ENCODE assay signal across 10 mouse cellular contexts in genomic region chr13:54738213-54738601, GRCm38 (mm10). TPM values are rescaled to one million over a fixed set of nuclear protein-coding genes. Genes with fewer than 3 reads are reported as not detected.
DNase-seq lines count a peak whose midpoint lies in the region; ATAC-seq lines count a peak whose summit lies in the region.
"Had no signal": no experiment of that assay in that cellular context is flagged by ENCODE, and none has a peak within 500 bp of the region (broad histone marks: within the 10 kb centered on the region; RNA-seq: fewer than 3 reads in every experiment).

No protein-coding gene starts in this region.

- peak overlapping the region; percentile 28 for H3K4me3 ChIP-seq in hindbrain, embryonic 13.5 days
- H3K4me3 ChIP-seq in neural tube, embryonic 11.5 days (ENCODE audit: low read depth, low read length), result peak overlapping the region; percentile 25

- peak overlapping the region; percentile 60 for H3K9ac ChIP-seq in hindbrain, embryonic 13.5 days
- no peak overlapping the region; the same call in 1 of the 2 replicates for H3K9ac ChIP-seq in neural tube, embryonic 11.5 days (ENCODE audit: low read length)

- no peak for ATAC-seq in hindbrain, embryonic 13.5 days (ENCODE audit: low FRiP score)
- ATAC-seq in neural tube, embryonic 11.5 days (ENCODE audit: insufficient read depth, low FRiP score, low TSS enrichment), result no peak
- no peak for ATAC-seq in monocyte, adult 5-6 weeks (replicated peaks; ENCODE audit: insufficient number of reproducible peaks, low FRiP score, low TSS enrichment, poor library complexity, severe bottlenecking)

- peak overlapping the region; percentile 45 for H3K4me2 ChIP-seq in hindbrain, embryonic 13.5 days
- H3K4me2 ChIP-seq in neural tube, embryonic 11.5 days (ENCODE audit: low read depth), result peak overlapping the region; percentile 44

- no peak overlapping the region for H3K27ac ChIP-seq in hindbrain, embryonic 13.5 days
- H3K27ac ChIP-seq in neural tube, embryonic 11.5 days (ENCODE audit: low read depth, low read length), result no peak overlapping the region

- no peaks in the 10 kb centered on the region for H3K9me3 ChIP-seq in hindbrain, embryonic 13.5 days
- H3K9me3 ChIP-seq in neural tube, embryonic 11.5 days (ENCODE audit: control insufficient read depth, low read length), result no peaks in the 10 kb centered on the region

- H3K36me3 ChIP-seq in hindbrain, embryonic 13.5 days, result peaks cover 83% of the 10 kb centered on the region
- H3K36me3 ChIP-seq in neural tube, embryonic 11.5 days (ENCODE audit: control insufficient read depth, insufficient read depth, low read length), result no peaks in the 10 kb centered on the region

- H3K27me3 ChIP-seq in hindbrain, embryonic 13.5 days, result peaks cover 53% of the 10 kb centered on the region
- peaks cover 38% of the 10 kb centered on the region for H3K27me3 ChIP-seq in neural tube, embryonic 11.5 days (ENCODE audit: control insufficient read depth, insufficient read depth, low read length)

- DNase-seq in kidney, postnatal 10 days, result peak; percentile 12
- DNase-seq in kidney, adult 18-20 months, result no peak
- DNase-seq in cerebellum, adult 8-10 months, result peak; percentile 57
- DNase-seq in neural tube, embryonic 11.5 days (ENCODE audit: low spot score), result no peak
- no peak for DNase-seq in c-Kit-positive CD71-positive TER-119-positive erythroid progenitor cells, embryonic 14.5 days (ENCODE audit: low spot score)
- DNase-seq in thymus, postnatal 10 days (ENCODE audit: low spot score in 2 of 2), result no peak

- WGBS in hindbrain, embryonic 13.5 days, result 7% methylated on average over 34 of the region's 34 CpGs
- WGBS in neural tube, embryonic 11.5 days, result 4% methylated on average over 33 of the region's 34 CpGs

- peaks cover 33% of the 10 kb centered on the region for H3K4me1 ChIP-seq in hindbrain, embryonic 13.5 days (replicated peaks)
- 0 out of 2 replicates have a peak, but pooled peaks cover 2% of the 10 kb centered on the region for H3K4me1 ChIP-seq in neural tube, embryonic 11.5 days (ENCODE audit: control insufficient read depth, insufficient read depth, low read length)

RNA-seq across cellular contexts. Expression of gene Gprin1, which starts 11.5 kb away (rescaled TPM):
- polyA plus RNA-seq in hindbrain, embryonic 13.5 days (2015; fragmentation: Nextera tagmentation; extraction: Ambion mirVana), result 6.5 and 6.9 TPM in 2 replicates
- polyA plus RNA-seq in neural tube, embryonic 11.5 days (2014; fragmentation: Nextera tagmentation; extraction: Ambion mirVana), result 13.3 and 14.5 TPM in 2 replicates
- total RNA-seq in monocyte, adult 5-6 weeks (2017), result not detected in 3 replicates

RNA-seq across cellular contexts. Expression of gene Sncb, which starts 28.2 kb away (rescaled TPM):
- 18.7 and 20.8 TPM in 2 replicates for polyA plus RNA-seq in hindbrain, embryonic 13.5 days (2015; fragmentation: Nextera tagmentation; extraction: Ambion mirVana)
- polyA plus RNA-seq in neural tube, embryonic 11.5 days (2014; fragmentation: Nextera tagmentation; extraction: Ambion mirVana), result 2.7 and 3.7 TPM in 2 replicates
- total RNA-seq in monocyte, adult 5-6 weeks (2017), result not detected in 3 replicates
- total RNA-seq: heart, postnatal 10 days had no signal

RNA-seq across cellular contexts. Expression of gene Cdhr2, which starts 36.9 kb away (rescaled TPM):
- polyA plus RNA-seq in hindbrain, embryonic 13.5 days (2015; fragmentation: Nextera tagmentation; extraction: Ambion mirVana), result 0.08 and 0.14 TPM in 2 replicates
- polyA plus RNA-seq in neural tube, embryonic 11.5 days (2014; fragmentation: Nextera tagmentation; extraction: Ambion mirVana), result 0.07 and 0.15 TPM in 2 replicates
- total RNA-seq in monocyte, adult 5-6 weeks (2017), result 0.10 TPM in 1 of 3 replicates, not detected in the others
- total RNA-seq: heart, postnatal 10 days had no signal

RNA-seq across cellular contexts. Expression of gene Rnf44, which starts 44.5 kb away (rescaled TPM):
- 86.8 and 87.6 TPM in 2 replicates for polyA plus RNA-seq in hindbrain, embryonic 13.5 days (2015; fragmentation: Nextera tagmentation; extraction: Ambion mirVana)
- 126 and 130 TPM in 2 replicates for polyA plus RNA-seq in neural tube, embryonic 11.5 days (2014; fragmentation: Nextera tagmentation; extraction: Ambion mirVana)
- total RNA-seq in monocyte, adult 5-6 weeks (2017), result 17.1 to 52.7 TPM (median 36.1 TPM) in 3 replicates

RNA-seq across cellular contexts. Expression of gene Eif4e1b, which starts 45.6 kb away (rescaled TPM):
- not detected in 2 replicates for polyA plus RNA-seq in hindbrain, embryonic 13.5 days (2015; fragmentation: Nextera tagmentation; extraction: Ambion mirVana)
- not detected in 2 replicates for polyA plus RNA-seq in neural tube, embryonic 11.5 days (2014; fragmentation: Nextera tagmentation; extraction: Ambion mirVana)
- not detected in 3 replicates for total RNA-seq in monocyte, adult 5-6 weeks (2017)
- total RNA-seq: heart, postnatal 10 days had no signal
- polyA plus RNA-seq: spleen, adult 2 months had no signal

Comparison
In these comparisons a context has a peak if more than half of its experiments do, and no peak if none do; other contexts are left out.
1. DNase-seq: peak in kidney, postnatal 10 days (single experiment) and cerebellum, adult 8-10 months (single experiment); none in kidney, adult 18-20 months (single experiment), neural tube, embryonic 11.5 days (single experiment), c-Kit-positive CD71-positive TER-119-positive erythroid progenitor cells, embryonic 14.5 days (single experiment) and thymus, postnatal 10 days (0 of 2).